Mouse (Mus musculus): ENCODE data around the gene Ppp1r36.

DNA sequence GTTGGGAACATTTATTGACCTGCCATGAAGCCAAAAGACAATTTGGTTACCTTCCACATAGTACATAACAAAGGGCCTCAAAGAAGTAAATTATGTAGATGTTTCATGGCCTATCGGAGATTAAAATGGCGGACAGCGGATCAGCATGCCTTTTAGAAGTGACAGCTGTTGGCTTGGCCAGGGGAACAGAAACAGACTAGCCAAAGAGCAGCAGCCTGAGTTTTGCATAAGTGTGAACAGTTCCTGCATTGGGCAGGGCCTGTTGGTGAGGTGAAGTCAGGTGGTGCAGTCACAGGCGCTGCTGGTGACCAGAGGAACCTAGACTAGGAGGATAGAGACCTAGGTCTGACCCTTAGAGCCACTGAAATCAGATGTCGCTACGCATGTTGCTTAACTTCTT is 40.3 kb upstream of the Ppp1r36 start:
- TF ChIP-seq CTCF (IDR thresholded peaks at IDR 0.05; ENCODE audit: insufficient read depth, low read length) (no peak), POLR2A (IDR thresholded peaks at IDR 0.05; ENCODE audit: borderline replicate concordance, extremely low read depth, low read depth, low read length) (no peak)

Measured in lung, adult 2 months (tissue).